Comparison of ENCODE assay signal across 8 mouse cellular contexts in genomic region chr3:95658236-95658867, GRCm38 (mm10). TPM values are rescaled to one million over a fixed set of nuclear protein-coding genes. Genes with fewer than 3 reads are reported as not detected.
DNase-seq lines count a peak whose midpoint lies in the region; ATAC-seq and TF ChIP-seq lines count a peak whose summit lies in the region.

TSS of gene Mcl1 (plus strand) at chr3:95658788.

- H3K9ac ChIP-seq in MEL (ENCODE audit: control insufficient read depth, low read depth, low read length, poor library complexity, severe bottlenecking): peak within 1 kb of the TSS; percentile 92
- peak within 1 kb of the TSS; percentile 100 for H3K9ac ChIP-seq in lung, embryonic 14.5 days

- peak within 1 kb of the TSS; percentile 64 to 90 for H3K4me3 ChIP-seq in MEL (ENCODE audit: control insufficient read depth in 1 of 2, insufficient read depth in 1 of 2, low read depth in 2 of 2, low read length in 2 of 2)
- H3K4me3 ChIP-seq in cerebellum, adult 2 months (replicated peaks; ENCODE audit: insufficient read depth, low read depth, low read length): peak within 1 kb of the TSS; percentile 67
- peak within 1 kb of the TSS; percentile 99 for H3K4me3 ChIP-seq in lung, embryonic 14.5 days (ENCODE audit: low read depth, low read length)

- WGBS in cerebellum, adult 2 months: under 1% methylated on average over 43 of the region's 43 CpGs
- WGBS in lung, embryonic 14.5 days: under 1% methylated on average over 42 of the region's 43 CpGs

- TF ChIP-seq EP300 in MEL (IDR thresholded peaks at IDR 0.05; ENCODE audit: low read depth in 1 of 2, low read length in 2 of 2): no peak

- H3K27ac ChIP-seq in MEL (ENCODE audit: control insufficient read depth, low read depth, low read length): peak within 1 kb of the TSS; percentile 83
- peak within 1 kb of the TSS; percentile 89 for H3K27ac ChIP-seq in cerebellum, adult 2 months (ENCODE audit: insufficient read depth, low read length)
- H3K27ac ChIP-seq in lung, embryonic 14.5 days (ENCODE audit: low read depth): peak within 1 kb of the TSS; percentile 99

- peaks cover 29 to 30% of the 10 kb centered on the region in 2 experiments for H3K4me1 ChIP-seq in MEL (ENCODE audit: control insufficient read depth in 1 of 2, insufficient read depth in 2 of 2, low read length in 2 of 2)
- peaks cover 9% of the 10 kb centered on the region for H3K4me1 ChIP-seq in cerebellum, adult 2 months (ENCODE audit: control insufficient read depth, insufficient read depth, low read length)
- peaks cover 17% of the 10 kb centered on the region for H3K4me1 ChIP-seq in lung, embryonic 14.5 days (ENCODE audit: insufficient read depth)

- ATAC-seq in lung, embryonic 14.5 days (ENCODE audit: insufficient read depth): peak; percentile 97
- peak; percentile 81 for ATAC-seq in neutrophil, adult 5-6 weeks (ENCODE audit: extremely low read depth, insufficient number of reproducible peaks, low FRiP score, poor library complexity, severe bottlenecking)

- no peak for TF ChIP-seq POLR2A in MEL (IDR thresholded peaks at IDR 0.05; ENCODE audit: control insufficient read depth in 1 of 2, insufficient read depth in 1 of 2, low read depth in 1 of 2, low read length in 2 of 2, poor library complexity in 1 of 2)
- peak; percentile 99 for TF ChIP-seq POLR2A in cerebellum, adult 2 months (IDR thresholded peaks at IDR 0.05; ENCODE audit: borderline replicate concordance, insufficient read depth, low read length)

- peaks cover 33 to 39% of the 10 kb centered on the region in 2 experiments for H3K36me3 ChIP-seq in MEL (ENCODE audit: control insufficient read depth in 1 of 2, insufficient read depth in 2 of 2, low read length in 2 of 2)
- peaks cover 33% of the 10 kb centered on the region for H3K36me3 ChIP-seq in lung, embryonic 14.5 days (ENCODE audit: insufficient read depth)

- DNase-seq in MEL (ENCODE audit: low read depth, low spot score): peak; percentile 99
- DNase-seq in cerebellum, adult 2 months: peak; percentile 95
- peak; percentile 93 for DNase-seq in forelimb bud, embryonic 11.5 days (ENCODE audit: low read depth, low spot score)
- peak; percentile 97 for DNase-seq in heart, postnatal 4 days
- DNase-seq in layer of hippocampus, adult 8-10 months (ENCODE audit: low spot score in 2 of 2): peak; percentile 89
- DNase-seq in lung, embryonic 14.5 days: peak; percentile 98
- peak; percentile 95 for DNase-seq in testis, postnatal 14 days (ENCODE audit: low spot score)

- H3K4me2 ChIP-seq in lung, embryonic 14.5 days: peak within 1 kb of the TSS; percentile 69

- no peak for TF ChIP-seq RAD21 in MEL (IDR thresholded peaks at IDR 0.05; ENCODE audit: low read depth, low read length)

- no peaks in the 10 kb centered on the region for H3K9me3 ChIP-seq in MEL (replicated peaks; ENCODE audit: insufficient read depth, low read length)
- no peaks in the 10 kb centered on the region for H3K9me3 ChIP-seq in lung, embryonic 14.5 days (ENCODE audit: low read depth, low read length)

- peaks cover 46% of the 10 kb centered on the region for H3K79me2 ChIP-seq in MEL (ENCODE audit: control insufficient read depth, insufficient read depth, low read length, poor library complexity)

- H3K27me3 ChIP-seq in MEL (ENCODE audit: control insufficient read depth in 1 of 2, insufficient read depth in 2 of 2, low read length in 2 of 2): no peaks in the 10 kb centered on the region
- no peaks in the 10 kb centered on the region for H3K27me3 ChIP-seq in cerebellum, adult 2 months (ENCODE audit: control insufficient read depth, insufficient read depth, low read length)
- no peaks in the 10 kb centered on the region for H3K27me3 ChIP-seq in lung, embryonic 14.5 days (ENCODE audit: insufficient read depth, low read length)

- TF ChIP-seq CTCF in MEL (IDR thresholded peaks at IDR 0.05 in 2 of 3, conservative IDR thresholded peaks at IDR 0.05 in 1 of 3; ENCODE audit: control insufficient read depth in 1 of 3, insufficient read depth in 1 of 3, low read depth in 2 of 3, low read length in 3 of 3, poor library complexity in 1 of 3, severe bottlenecking in 1 of 3): no peak
- no peak for TF ChIP-seq CTCF in cerebellum, adult 2 months (IDR thresholded peaks at IDR 0.05; ENCODE audit: borderline replicate concordance, insufficient read depth, low read depth, low read length)
- no peak; the same call in 1 of the 2 replicates for TF ChIP-seq CTCF in lung, embryonic 14.5 days (IDR thresholded peaks at IDR 0.05; ENCODE audit: low read depth)

TF ChIP-seq in MEL, 35 proteins besides CTCF, POLR2A, EP300 and RAD21:
- TF ChIP-seq POLR2AphosphoS5 (IDR thresholded peaks at IDR 0.05; ENCODE audit: borderline replicate concordance, low read depth, low read length): peak; percentile 99
- no peak for TF ChIP-seq ZMIZ1 (IDR thresholded peaks at IDR 0.05; ENCODE audit: low read depth, low read length)

RNA-seq across cellular contexts. Expression of gene Mcl1, which starts in this region (rescaled TPM):
- total RNA-seq in MEL (2012; rRNA removed): 140 and 142 TPM in 2 replicates
- polyA plus RNA-seq in MEL (2012; ENCODE audit: insufficient read depth in 1 of 2, insufficient read length in 2 of 2, low read depth in 1 of 2, low replicate concordance in 2 of 2, missing spikeins in 1 of 2): 100 to 1,000 TPM; 156 to 211 TPM
- polyA plus RNA-seq in cerebellum, adult 2 months (2012; rRNA removed): 43.6 and 45.4 TPM in 2 replicates
- 100 to 1,000 TPM; 112 to 115 TPM for total RNA-seq in heart, postnatal 4 days (2021)
- total RNA-seq in layer of hippocampus, adult 8-10 months (2022): 10 to 100 TPM; 55.1 to 73.6 (median 61.1) TPM
- 82.3 and 83.2 TPM in 2 replicates for polyA plus RNA-seq in lung, embryonic 14.5 days (2014; fragmentation: Nextera tagmentation; extraction: Ambion mirVana)
- total RNA-seq in neutrophil, adult 5-6 weeks (2017): 1,463 and 1,559 TPM in 2 replicates

Comparison
In these comparisons a context has a peak if more than half of its experiments do, and no peak if none do; other contexts are left out.
1. Peak in every context shown above with its lines: DNase-seq, ATAC-seq, H3K4me3 ChIP-seq and H3K27ac ChIP-seq.
2. RNA of gene Mcl1 (total RNA-seq): 1,463 to 1,559 TPM in neutrophil, adult 5-6 weeks; 140 to 142 TPM in MEL, 112 to 115 TPM in heart, postnatal 4 days and 55.1 to 73.6 TPM in layer of hippocampus, adult 8-10 months; every median in the first group is over 10 times any median in the second.